Mouse (Mus musculus) lung, postnatal 0 days (tissue): ENCODE data around the gene Cacna1g. TPM values are rescaled to one million over a fixed set of nuclear protein-coding genes. Genes with fewer than 3 reads are reported as not detected.

Experiments used
- ATAC-seq: fragments of 200-750 bp; cut with Nextera tagmentation; 2 replicates; pipeline ENCODE4 v1.8.0; 2017; ENCODE audit warnings: moderate library complexity
- DNase-seq: peaks from one replicate; pipeline ENCODE4 v3.0.0-alpha.2; 2016; ENCODE audit warnings: low spot score
- H3K27ac ChIP-seq: fragments of 300-500 bp; sonication (generic); 2 replicates; pipeline ENCODE4 v1.5.1; 2014; ENCODE audit warnings: antibody characterized with exemption, mild to moderate bottlenecking, low read length, mixed read lengths
- H3K27me3 ChIP-seq: fragments of 300-500 bp; sonication (generic); replicated peaks from 2 replicates; pipeline ENCODE4 v1.6.1; 2014; ENCODE audit warnings: low read length, mixed read lengths; ENCODE audit not compliant: insufficient read depth
- H3K36me3 ChIP-seq: fragments of 300-500 bp; sonication (generic); 2 replicates; pipeline ENCODE4 v1.6.1; 2014; ENCODE audit warnings: low read length, mixed read lengths; ENCODE audit not compliant: insufficient read depth
- H3K4me1 ChIP-seq: fragments of 300-500 bp; sonication (generic); 2 replicates; pipeline ENCODE4 v1.6.1; 2014; ENCODE audit warnings: antibody characterized with exemption, low read depth, low read length, mixed read lengths; ENCODE audit not compliant: insufficient read depth
- H3K4me2 ChIP-seq: fragments of 300-500 bp; sonication (generic); replicated peaks from 2 replicates; pipeline ENCODE4 v1.6.1; 2014; ENCODE audit warnings: low read depth, mild to moderate bottlenecking, low read length, moderate library complexity, mixed read lengths
- H3K4me3 ChIP-seq: fragments of 300-500 bp; sonication (generic); 2 replicates; pipeline ENCODE4 v1.5.1; 2014; ENCODE audit warnings: low read depth, low read length
- H3K9ac ChIP-seq: fragments of 300-500 bp; sonication (generic); replicated peaks from 2 replicates; pipeline ENCODE4 v1.6.1; 2014; ENCODE audit warnings: low read depth, mild to moderate bottlenecking
- H3K9me3 ChIP-seq: fragments of 300-500 bp; sonication (generic); 2 replicates; pipeline ENCODE4 v1.6.1; 2016; ENCODE audit warnings: low read length, mixed read lengths
- CTCF ChIP-seq: IDR thresholded peaks from 2 replicates; pipeline ENCODE4 v1.5.1; 2016; ENCODE audit warnings: antibody characterized with exemption, mild to moderate bottlenecking
- EP300 ChIP-seq: IDR thresholded peaks from 2 replicates; pipeline ENCODE4 v1.6.1; 2016; ENCODE audit warnings: antibody characterized with exemption, mild to moderate bottlenecking, control low read depth
- WGBS: fragments of 180-500 bp; shearing (Covaris S2); extraction: QIAGEN DNeasy Blood & Tissue Kit; methylation state at CpG from one replicate; pipeline ENCODE4 v1.1.7; 2014; 5-methylcytosine and 5-hydroxymethylcytosine counted together
- polyA plus RNA-seq: library from polyadenylated mRNA; unstranded; fragments of >200 nt; fragmentation: Nextera tagmentation; extraction: Ambion mirVana; gene quantifications from 2 replicates; pipeline ENCODE4 v1.2.1, GENCODE M21; 2015

Gene Cacna1g
- 1.4 and 3.1 TPM in 2 replicates for polyA plus RNA-seq

DNA sequence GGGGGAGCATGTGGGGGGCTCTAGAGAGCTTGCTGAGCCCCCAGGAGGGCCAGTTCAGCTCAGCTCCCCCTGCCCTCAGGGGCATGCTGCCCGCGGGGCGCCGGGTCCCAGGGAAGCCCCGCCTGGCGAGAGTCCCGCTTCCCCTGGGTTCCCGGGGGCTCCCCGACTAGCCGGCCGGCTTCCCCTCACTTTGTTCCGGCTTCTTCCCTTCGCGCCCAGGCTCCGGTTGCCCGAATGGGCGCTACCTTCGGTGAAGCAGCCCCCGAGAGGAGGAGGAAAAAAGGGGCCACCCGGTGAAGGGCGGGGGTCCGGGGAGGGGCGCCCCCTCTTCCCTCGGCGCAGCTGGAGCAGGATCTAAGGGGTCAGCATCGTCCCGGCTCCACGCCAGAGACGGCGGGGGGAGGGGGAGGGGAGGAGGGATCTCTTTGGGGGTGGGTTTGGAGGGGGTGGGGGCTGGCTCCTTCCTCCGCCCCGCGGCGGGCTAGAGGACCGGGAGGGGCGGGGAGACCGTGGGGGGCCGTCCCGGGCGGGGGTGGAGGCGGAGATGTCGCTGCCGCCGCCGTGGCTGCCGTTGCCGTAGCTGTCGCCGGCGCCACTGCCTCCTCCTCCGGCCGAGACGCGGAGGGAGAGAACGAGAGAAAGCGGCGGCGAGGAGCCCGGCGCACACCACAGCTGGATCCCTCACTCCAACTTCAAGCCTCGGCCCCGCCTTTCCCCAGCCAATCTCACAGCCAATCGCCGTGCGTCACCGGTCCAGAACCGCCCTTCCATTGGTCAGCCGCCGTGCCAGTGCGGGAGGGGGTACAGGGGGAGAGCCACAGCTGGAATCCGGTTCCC is at the start of gene Cacna1g:
Cacna1g (minus strand) TSS at position 492 of the 837 bp plus-strand sequence.
- no peak within 1 kb of the TSS for H3K27ac ChIP-seq
- peak within 1 kb of the TSS; percentile 52 for H3K9ac ChIP-seq
- DNase-seq (peak; percentile 93), ATAC-seq (peak; percentile 94)
- no peaks in the 10 kb centered on the region for H3K9me3 ChIP-seq
- peaks cover 20% of the 10 kb centered on the region for H3K27me3 ChIP-seq
- no peaks in the 10 kb centered on the region for H3K36me3 ChIP-seq
- H3K4me2 ChIP-seq: peak within 1 kb of the TSS; percentile 85
- under 1% methylated on average over 33 of the region's 71 CpGs for WGBS
- TF ChIP-seq CTCF (no peak), EP300 (no peak)
- H3K4me3 ChIP-seq: peak within 1 kb of the TSS; percentile 53
- H3K4me1 ChIP-seq: peaks cover 18% of the 10 kb centered on the region

DNA sequence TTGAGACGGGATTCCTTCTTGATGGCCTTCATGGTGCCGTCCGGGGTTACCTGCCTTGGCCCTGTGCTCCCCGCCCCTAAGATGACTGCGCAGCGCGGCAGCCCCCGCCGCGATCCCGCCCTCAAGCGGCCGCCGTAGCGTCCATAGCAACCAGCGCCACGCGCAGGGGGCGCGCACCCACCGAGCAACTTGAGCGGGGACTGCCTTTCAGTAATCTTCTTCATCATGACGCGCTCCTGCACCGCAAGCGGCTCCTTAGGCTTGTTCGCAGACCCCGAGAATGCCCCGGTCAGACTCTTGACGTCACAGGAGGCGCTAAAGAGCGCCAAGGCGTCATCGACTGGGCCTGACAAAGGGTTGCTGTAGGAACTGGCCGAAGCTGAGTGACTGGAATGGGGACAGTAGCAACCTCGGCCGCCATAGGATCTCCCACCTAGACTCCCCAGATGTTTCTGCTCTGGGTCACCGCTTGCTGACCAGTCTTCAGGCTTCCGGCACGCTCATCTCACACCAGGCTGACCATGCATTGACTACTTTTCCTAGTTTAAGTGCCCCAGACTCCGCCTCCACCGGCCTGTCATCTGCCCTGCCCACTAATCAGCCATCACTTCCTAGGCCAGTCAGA is 47.3 kb upstream of the Cacna1g start, which contains the start of gene Mycbpap:
Mycbpap (minus strand) TSS at position 524 of the 625 bp plus-strand sequence.
- H3K9ac ChIP-seq: peak within 1 kb of the TSS; percentile 43
- peak within 1 kb of the TSS; percentile 45 for H3K4me3 ChIP-seq
- no peaks in the 10 kb centered on the region for H3K27me3 ChIP-seq
- WGBS: 2% methylated on average over 42 of the region's 42 CpGs
- no peaks in the 10 kb centered on the region for H3K9me3 ChIP-seq
- peak within 1 kb of the TSS; percentile 89 for H3K4me2 ChIP-seq
- peak; percentile 77 for ATAC-seq
- no peak within 1 kb of the TSS for H3K27ac ChIP-seq
- DNase-seq: peak; percentile 75
- H3K4me1 ChIP-seq: no peaks in the 10 kb centered on the region
- no peaks in the 10 kb centered on the region for H3K36me3 ChIP-seq
- TF ChIP-seq EP300 (no peak), CTCF (peak; percentile 39)

GRCm38 (mm10) chr11:94513452-94513851 is 39.5 kb upstream of the Cacna1g start:
- Histone ChIP-seq H3K4me3 (no peak overlapping the region), H3K36me3 (no peaks in the 10 kb centered on the region), H3K27ac (no peak overlapping the region), H3K4me1 (no peaks in the 10 kb centered on the region), H3K27me3 (no peaks in the 10 kb centered on the region), H3K9me3 (no peaks in the 10 kb centered on the region), H3K4me2 (no peak overlapping the region), H3K9ac (no peak overlapping the region)
- no peak for TF ChIP-seq CTCF
- no peak for TF ChIP-seq EP300
- WGBS: 36% methylated on average over 9 of the region's 9 CpGs
- no peak for ATAC-seq
- no peak for DNase-seq

GRCm38 (mm10) chr11:94508976-94509375 is 35.0 kb upstream of the Cacna1g start:
- H3K4me3 ChIP-seq: no peak overlapping the region
- TF ChIP-seq CTCF (no peak), EP300 (no peak)
- no peaks in the 10 kb centered on the region for H3K9me3 ChIP-seq
- no peaks in the 10 kb centered on the region for H3K4me1 ChIP-seq
- H3K9ac ChIP-seq: no peak overlapping the region
- peak; percentile 38 for DNase-seq
- 70% methylated on average over 10 of the region's 10 CpGs for WGBS
- H3K4me2 ChIP-seq: no peak overlapping the region
- H3K36me3 ChIP-seq: no peaks in the 10 kb centered on the region
- no peaks in the 10 kb centered on the region for H3K27me3 ChIP-seq
- ATAC-seq: peak; percentile 54
- no peak overlapping the region for H3K27ac ChIP-seq

DNA sequence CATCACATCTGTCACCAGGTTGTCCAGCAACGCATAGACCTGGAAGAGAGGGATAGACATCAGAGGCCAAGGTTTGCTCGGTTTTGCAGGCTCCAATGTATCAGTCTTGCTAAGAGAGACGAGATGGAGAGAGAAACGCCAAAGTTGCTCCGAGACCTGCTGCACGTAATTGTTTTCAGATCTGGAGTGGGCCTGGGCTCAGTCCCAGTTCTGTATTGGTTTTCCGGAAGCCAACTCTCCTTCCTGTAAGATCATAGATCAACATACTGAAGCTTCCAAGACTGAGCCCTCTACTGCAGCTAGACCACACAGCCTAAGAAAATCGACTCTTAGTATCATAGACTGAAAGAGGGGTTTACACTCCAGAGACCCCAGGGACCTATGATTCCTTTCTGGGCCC is 27.5 kb upstream of the Cacna1g start:
- Histone ChIP-seq H3K36me3 (no peaks in the 10 kb centered on the region), H3K4me3 (no peak overlapping the region), H3K9ac (no peak overlapping the region), H3K27ac (no peak overlapping the region), H3K4me2 (no peak overlapping the region), H3K27me3 (no peaks in the 10 kb centered on the region), H3K4me1 (0 out of 2 replicates have a peak, but pooled peaks cover 2% of the 10 kb centered on the region), H3K9me3 (no peaks in the 10 kb centered on the region)
- ATAC-seq: no peak
- no peak for TF ChIP-seq EP300
- 57% methylated on average over 8 of the region's 8 CpGs for WGBS
- no peak for DNase-seq

DNA sequence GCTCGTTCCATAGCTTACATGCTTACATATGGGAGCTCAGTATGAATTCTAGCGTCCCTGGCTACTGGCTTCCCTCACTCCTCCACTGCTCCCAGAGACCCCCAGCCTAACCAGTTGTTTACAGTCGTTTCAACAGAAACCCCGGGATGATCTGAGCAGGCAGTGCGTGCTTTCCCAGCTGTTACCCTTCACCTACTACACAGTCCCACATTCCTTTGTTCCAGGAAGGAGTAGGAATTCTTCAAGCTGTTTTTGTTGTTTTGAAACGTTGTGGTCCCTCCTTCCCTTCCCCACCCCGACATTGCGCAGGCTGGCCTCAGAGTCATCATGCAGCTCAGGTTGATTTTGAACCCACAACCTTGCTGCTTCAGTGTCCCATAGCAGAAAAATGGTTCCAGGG is 26.4 kb upstream of the Cacna1g start:
- no peaks in the 10 kb centered on the region for H3K36me3 ChIP-seq
- DNase-seq (peak; percentile 52), ATAC-seq (0 out of 2 replicates have a peak, but pooled peaks have one; percentile 2)
- WGBS: 18% methylated on average over 8 of the region's 8 CpGs
- H3K9me3 ChIP-seq: no peaks in the 10 kb centered on the region
- no peak for TF ChIP-seq EP300
- 0 out of 2 replicates have a peak, but pooled peaks cover 2% of the 10 kb centered on the region for H3K4me1 ChIP-seq
- H3K27ac ChIP-seq: peak overlapping the region; percentile 94
- peak overlapping the region; percentile 2; the same call in 1 of the 2 replicates for H3K9ac ChIP-seq
- peak overlapping the region; percentile 61 for H3K4me2 ChIP-seq
- peak overlapping the region; percentile 44 for H3K4me3 ChIP-seq
- no peaks in the 10 kb centered on the region for H3K27me3 ChIP-seq
